Mouse (Mus musculus) lung, adult 2 months (tissue): ENCODE results near the gene Ccdc27. TPM values are rescaled to one million over a fixed set of nuclear protein-coding genes. Genes with fewer than 3 reads are reported as not detected.
A peak's percentile ranks its signal among the peaks of the same experiment; 100 is the strongest.

Experiments
- DNase-seq: peaks from one replicate; pipeline ENCODE4 v3.0.0; 2022
- H3K4me1 ChIP-seq: fragments of 200-500 bp; 2 replicates; pipeline ENCODE4 v1.6.1; 2011; ENCODE audit warnings: low read length; ENCODE audit not compliant: control insufficient read depth, insufficient read depth
- H3K4me3 ChIP-seq: fragments of 200-500 bp; replicated peaks from 2 replicates; pipeline ENCODE3; 2011; ENCODE audit warnings: low read depth, mild to moderate bottlenecking, control low read depth, low read length; ENCODE audit errors: extremely low read depth
- CTCF ChIP-seq: fragments of 200-500 bp; IDR thresholded peaks from 2 replicates; pipeline ENCODE4 v1.5.1; 2011; ENCODE audit warnings: mild to moderate bottlenecking, low read length, control low read depth; ENCODE audit not compliant: insufficient read depth
- POLR2A ChIP-seq: fragments of 200-500 bp; IDR thresholded peaks from 2 replicates; pipeline ENCODE4 v1.6.1; 2011; ENCODE audit warnings: low read depth, mild to moderate bottlenecking, control low read depth, low read length, borderline replicate concordance; ENCODE audit errors: extremely low read depth
- WGBS: fragments of 180-500 bp; shearing (Covaris S2); methylation state at CpG from one replicate; pipeline ENCODE4 v1.1.7; 2018; 5-methylcytosine and 5-hydroxymethylcytosine counted together
- polyA plus RNA-seq: library from polyadenylated mRNA; depleted of rRNA; stranded (reverse); fragments of >200 nt; gene quantifications from 2 replicates; pipeline ENCODE4 v1.2.3, GENCODE M21; 2012

The Ccdc27 gene
- polyA plus RNA-seq, 1 experiment: not detected

DNA sequence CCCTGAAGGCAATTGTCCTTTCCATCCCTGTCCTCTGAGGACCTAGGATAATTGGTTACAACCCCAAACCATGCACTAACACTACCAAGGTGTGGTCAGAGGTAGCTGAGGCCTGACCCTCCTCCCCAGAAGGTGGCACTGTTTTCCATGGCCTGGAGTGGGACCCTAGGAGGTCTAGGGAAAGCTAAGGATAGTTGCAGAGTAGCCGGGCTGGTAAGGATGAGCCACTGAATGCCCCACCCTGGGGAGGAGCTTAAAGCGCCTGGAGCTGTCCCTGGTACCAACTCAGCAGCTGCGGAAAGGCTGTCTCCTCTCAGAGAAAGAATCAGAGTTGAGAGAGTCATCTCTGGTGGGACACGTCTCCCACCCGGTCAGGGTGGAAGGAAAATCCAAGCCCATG, 28.4 kb upstream of the Ccdc27 start:
- TF ChIP-seq POLR2A (no peak), CTCF (no peak)
- Histone ChIP-seq H3K4me3 (no peak overlapping the region), H3K4me1 (no peaks in the 10 kb centered on the region)
- WGBS: 3% methylated on average over 5 of the region's 5 CpGs
- DNase-seq: no peak

DNA sequence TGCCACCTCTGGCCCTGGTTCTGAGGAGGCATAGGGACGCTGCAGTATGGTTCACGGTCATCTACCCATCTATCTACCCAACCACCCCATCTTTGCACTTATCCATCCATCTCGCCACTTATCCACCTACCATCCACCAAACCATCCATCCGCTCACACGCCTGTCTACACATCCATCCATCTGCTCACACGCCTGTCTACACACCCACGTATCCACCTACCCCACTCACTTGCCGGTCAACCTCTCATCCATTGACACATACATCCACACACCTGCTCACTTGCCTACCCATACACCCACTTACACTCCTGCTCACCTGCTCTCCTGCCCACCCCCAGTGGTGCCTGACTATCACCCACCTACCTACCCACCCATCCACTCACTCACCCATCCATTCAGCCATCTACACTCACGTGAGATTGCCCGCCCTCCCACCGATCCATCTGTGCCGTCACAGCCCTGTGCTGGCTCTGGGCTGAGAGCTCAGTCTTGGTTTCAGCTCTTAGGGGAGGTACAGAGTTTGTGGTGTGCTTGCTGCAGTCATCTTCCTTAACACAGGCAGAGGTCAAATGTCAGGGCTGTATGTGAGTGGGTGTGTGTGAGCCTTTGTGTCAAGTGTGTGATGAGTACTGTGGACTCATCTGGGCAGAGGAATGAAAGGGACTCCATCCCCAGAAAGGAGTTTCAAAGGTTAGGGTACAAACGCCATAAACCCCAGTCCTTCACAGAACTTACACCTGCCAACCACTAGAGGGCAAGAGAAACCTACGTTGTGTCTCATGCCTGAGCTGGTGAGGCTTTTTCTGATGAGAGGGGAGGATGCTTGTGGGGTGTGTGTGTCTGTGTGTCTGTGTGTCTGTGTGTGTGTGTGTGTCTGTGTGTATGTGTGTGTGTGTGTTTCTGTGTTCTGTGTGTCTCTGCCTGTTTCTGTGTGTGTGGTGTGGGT, 22.6 kb upstream of the Ccdc27 start:
- no peaks in the 10 kb centered on the region for H3K4me1 ChIP-seq
- no peak for DNase-seq
- 58% methylated on average over 14 of the region's 14 CpGs for WGBS
- no peak overlapping the region for H3K4me3 ChIP-seq
- peak; percentile 55 for TF ChIP-seq CTCF
- TF ChIP-seq POLR2A: no peak

DNA sequence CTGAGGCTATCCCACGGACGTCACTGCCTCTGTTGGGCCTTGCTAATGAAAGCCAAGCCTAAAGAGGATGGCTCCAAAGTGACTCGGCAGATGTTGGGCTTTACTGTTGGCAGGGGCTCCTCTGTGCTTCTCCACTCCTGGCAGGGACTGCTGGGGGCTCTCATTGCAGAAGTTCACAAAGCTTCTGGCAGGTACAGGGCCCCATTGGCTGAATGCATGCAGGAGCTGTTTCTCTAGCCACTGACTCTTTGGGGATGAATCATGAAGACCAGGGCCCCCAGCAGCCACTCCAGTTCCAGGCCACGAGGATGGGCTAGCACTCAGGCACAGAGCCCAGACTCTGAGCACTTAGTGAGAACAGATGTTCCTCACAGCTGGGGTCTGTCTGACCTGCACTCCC, 15.2 kb upstream of the Ccdc27 start:
- Histone ChIP-seq H3K4me3 (no peak overlapping the region), H3K4me1 (no peaks in the 10 kb centered on the region)
- TF ChIP-seq CTCF (no peak), POLR2A (no peak)
- 36% methylated on average over 4 of the region's 4 CpGs for whole genome bisulfite sequencing
- no peak for DNase-seq

DNA sequence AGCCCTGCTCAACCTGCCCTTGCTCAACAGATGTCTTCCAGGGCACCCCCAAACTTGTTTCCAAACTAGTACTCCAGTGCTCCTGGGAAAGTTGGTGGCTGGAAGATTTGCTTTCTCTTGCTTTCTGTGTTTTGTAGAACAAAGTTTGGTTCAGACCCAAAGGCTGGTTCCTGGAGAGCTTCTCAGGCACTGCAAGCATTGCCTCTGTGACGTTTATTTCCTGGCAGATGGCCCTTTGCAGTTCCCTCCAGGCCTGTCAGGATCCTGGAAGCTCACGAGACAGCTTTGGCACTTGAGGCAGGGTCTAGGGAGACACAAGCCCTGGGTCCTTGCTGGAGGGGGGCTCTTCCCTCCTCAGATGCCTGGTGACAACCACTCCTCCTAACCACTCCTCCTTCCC, 14.2 kb upstream of the Ccdc27 start:
- 20% methylated on average over 2 of the region's 2 CpGs for WGBS
- no peak overlapping the region for H3K4me3 ChIP-seq
- H3K4me1 ChIP-seq: no peaks in the 10 kb centered on the region
- no peak for DNase-seq
- TF ChIP-seq POLR2A (no peak), CTCF (no peak)

DNA sequence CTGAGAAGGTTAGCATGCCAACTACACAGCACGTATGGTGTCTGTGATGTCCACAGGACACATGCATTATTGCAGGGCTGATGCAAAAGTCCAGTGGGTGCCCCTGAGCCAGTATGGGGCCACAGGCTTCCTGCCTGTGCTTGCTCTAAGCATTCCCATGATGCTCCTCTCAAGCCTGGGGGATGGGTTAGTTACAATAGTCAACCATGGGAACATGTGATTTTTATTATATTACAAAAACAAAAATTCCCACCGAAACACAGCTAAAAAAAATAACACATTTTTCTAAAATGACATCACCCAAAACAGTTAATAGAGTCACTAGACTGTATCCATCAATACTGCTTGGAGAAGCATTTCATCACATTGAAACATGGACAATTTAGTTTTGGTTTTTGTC, 13.6 kb upstream of the Ccdc27 start:
- 58% methylated on average over 2 of the region's 2 CpGs for WGBS
- no peak for DNase-seq

DNA sequence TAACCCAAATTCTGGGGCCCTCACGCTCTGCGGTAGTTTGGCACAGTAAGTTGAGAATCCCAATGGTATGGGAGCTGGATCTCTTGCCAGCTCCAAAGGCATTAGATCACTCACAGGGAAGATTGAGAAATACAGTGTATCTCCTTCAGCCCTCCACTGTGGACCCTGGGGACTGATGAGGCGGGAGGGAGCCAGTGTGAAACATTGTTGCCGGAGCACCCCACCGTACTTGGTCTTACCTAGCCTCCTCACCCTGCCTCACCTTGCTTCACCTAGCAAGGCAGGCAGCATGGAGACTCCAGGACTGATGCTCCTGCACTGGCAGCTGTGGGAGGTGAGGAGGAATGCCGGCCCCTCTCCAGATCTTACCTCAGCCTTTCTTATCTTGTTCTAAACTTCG, 13.0 kb upstream of the Ccdc27 start:
- WGBS: 72% methylated on average over 7 of the region's 7 CpGs
- Histone ChIP-seq H3K4me1 (no peaks in the 10 kb centered on the region), H3K4me3 (no peak overlapping the region)
- no peak for DNase-seq
- TF ChIP-seq POLR2A (no peak), CTCF (no peak)

More for the DNA sequence above, 13.6 kb upstream of the Ccdc27 start:
- H3K4me3 ChIP-seq: no peak overlapping the region
- H3K4me1 ChIP-seq: no peaks in the 10 kb centered on the region
- TF ChIP-seq CTCF: no peak
- TF ChIP-seq POLR2A: no peak

DNA sequence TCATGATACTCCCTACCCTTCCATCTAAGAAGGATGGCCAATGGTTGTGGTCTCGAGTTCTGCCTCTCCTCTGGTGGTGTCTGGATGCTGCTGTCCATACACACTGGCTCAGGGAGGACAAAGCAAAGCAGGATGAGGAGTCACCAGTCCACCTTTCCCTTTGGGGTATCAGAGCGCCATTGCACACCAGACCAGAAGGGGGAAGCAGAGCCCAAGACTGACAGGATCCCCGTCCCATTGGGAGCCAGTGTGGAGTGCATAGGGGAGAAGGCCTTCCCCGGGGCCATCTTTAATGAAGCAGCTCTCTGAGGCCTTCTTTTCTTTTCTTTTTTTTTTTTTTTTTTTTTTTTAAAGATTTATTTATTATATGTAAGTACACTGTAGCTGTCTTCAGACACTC, 10.6 kb upstream of the Ccdc27 start:
- Histone ChIP-seq H3K4me3 (no peak overlapping the region), H3K4me1 (no peaks in the 10 kb centered on the region)
- TF ChIP-seq POLR2A (no peak), CTCF (peak; percentile 44)
- 50% methylated on average over 4 of the region's 4 CpGs for WGBS
- no peak for DNase-seq

DNA sequence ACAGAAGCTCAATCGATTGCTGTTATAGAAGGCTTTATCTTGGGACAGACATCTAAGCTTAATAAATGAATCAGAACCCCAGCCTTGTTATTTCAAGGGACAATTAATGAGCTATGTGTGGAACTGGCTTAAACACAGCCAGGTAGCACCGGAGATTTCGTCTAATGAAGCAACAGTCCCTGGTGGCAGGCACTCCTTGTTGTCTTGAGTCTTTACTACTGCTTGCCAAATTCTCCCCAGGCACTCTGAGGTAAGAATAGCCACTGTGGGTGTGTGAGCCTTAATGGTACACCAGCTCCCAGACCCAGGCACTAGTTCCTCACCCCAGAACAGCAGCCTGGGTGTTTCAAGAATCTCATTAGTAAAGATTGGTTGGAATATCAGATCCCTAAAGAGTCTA, 8.9 kb upstream of the Ccdc27 start:
- DNase-seq: no peak
- WGBS: 81% methylated on average over 3 of the region's 3 CpGs
- Histone ChIP-seq H3K4me3 (no peak overlapping the region), H3K4me1 (no peaks in the 10 kb centered on the region)
- TF ChIP-seq CTCF (no peak), POLR2A (no peak)

DNA sequence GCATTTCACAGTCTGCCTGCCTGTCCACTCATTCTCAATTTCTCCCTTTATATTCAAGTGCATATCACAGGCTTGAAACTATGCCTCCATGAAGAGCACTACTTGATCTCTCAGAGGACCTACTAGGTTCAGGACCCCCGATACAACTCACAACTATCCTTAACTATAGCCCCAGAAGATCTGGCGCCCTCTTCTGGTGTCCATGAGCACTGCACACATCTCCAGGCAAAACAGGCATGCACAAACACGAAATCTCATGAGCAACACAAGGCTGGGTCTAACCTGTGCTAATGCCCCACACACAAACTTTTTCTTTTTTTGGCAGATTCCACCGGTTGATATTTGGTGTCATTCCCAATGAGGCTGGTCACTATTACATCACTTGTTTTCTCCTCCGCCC, 3.4 kb upstream of the Ccdc27 start:
- Histone ChIP-seq H3K4me1 (no peaks in the 10 kb centered on the region), H3K4me3 (no peak overlapping the region)
- no peak for DNase-seq
- TF ChIP-seq CTCF (no peak), POLR2A (no peak)
- 64% methylated on average over 5 of the region's 5 CpGs for whole genome bisulfite sequencing

DNA sequence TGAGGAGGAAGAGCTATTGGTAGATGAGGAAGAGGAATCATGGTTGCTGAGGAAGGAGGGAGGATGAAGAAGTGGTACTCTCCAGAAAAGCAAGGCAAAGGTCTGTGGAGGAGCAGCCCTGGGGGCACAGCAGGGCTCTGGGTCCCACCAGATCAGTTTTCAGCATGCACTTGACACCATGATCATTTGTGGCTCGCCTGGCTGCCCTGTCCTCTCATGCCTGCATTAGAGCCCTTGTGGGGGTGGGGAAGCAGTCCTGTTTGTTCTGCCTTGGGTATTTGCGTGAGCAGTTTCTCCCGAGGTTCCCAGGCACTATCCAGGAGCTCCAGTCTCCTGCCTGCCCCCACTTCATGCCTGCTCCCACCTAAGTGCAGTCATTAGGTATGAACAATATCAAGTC, 5.4 kb downstream of the Ccdc27 start:
- no peaks in the 10 kb centered on the region for H3K4me1 ChIP-seq
- no peak for TF ChIP-seq POLR2A
- 37% methylated on average over 3 of the region's 3 CpGs for WGBS
- no peak overlapping the region for H3K4me3 ChIP-seq
- DNase-seq: no peak
